Mouse (Mus musculus) hematopoietic multipotent progenitor cell, adult 10-12 weeks (in vitro differentiated cells): ENCODE measurements around the gene Apex1. TPM values are rescaled to one million over a fixed set of nuclear protein-coding genes. Genes with fewer than 3 reads are reported as not detected.

Experiments
- polyA plus RNA-seq: library from polyadenylated mRNA; stranded (reverse); fragments of >175 nt; gene quantifications from 2 replicates; pipeline ENCODE4 v1.2.3, GENCODE M21; 2012; ENCODE audit warnings: low replicate concordance

Apex1 gene
- 20.9 and 45.6 TPM in 2 replicates for polyA plus RNA-seq

DNA sequence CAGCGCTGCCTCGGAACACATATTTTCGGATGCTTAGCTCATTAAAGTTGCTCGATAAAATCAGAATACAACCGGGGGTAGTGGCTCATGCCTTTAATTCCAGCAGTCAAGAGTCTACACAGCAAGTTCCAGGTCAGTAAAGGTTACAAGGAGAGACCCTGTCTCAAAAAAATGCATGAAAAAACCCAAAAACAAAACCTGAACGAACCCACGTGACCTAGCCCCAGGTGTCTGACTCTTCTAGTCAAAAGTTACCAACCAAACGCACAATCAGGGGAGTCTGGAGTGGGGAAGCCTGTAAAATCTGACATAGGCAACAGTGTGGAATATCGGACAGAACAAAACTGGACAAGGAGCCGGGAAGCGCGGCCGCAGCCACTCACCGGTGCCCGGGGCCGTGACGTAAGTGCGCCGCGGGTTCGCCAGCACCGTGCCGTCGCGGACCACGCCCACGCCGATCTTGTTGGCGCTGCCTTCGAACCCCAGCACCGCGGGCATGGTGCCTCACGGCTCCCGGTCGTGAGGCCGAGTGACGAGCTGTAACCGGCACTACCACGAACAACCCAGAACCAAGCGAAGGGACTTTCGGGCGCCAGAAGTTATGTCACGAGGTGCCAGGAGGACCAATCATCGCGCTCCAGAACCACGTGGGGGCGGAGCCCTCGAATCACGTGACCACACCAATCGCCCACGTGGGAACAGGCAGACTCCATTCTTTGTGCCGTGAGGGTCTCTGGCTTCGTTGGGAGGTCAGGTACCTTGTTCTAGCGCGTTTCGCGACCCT is at the start of gene Apex1, which contains the start of gene Osgep:
Apex1 (plus strand) TSS at position 688 of the 784 bp plus-strand sequence.
Osgep (minus strand) TSS at position 613 of the 784 bp plus-strand sequence.

GRCm38 (mm10) chr14:50897374-50897765 is 27.4 kb upstream of the Apex1 start, which contains the start of gene Klhl33:
Gene Klhl33, minus strand, starts transcription at chr14:50897507.

DNA sequence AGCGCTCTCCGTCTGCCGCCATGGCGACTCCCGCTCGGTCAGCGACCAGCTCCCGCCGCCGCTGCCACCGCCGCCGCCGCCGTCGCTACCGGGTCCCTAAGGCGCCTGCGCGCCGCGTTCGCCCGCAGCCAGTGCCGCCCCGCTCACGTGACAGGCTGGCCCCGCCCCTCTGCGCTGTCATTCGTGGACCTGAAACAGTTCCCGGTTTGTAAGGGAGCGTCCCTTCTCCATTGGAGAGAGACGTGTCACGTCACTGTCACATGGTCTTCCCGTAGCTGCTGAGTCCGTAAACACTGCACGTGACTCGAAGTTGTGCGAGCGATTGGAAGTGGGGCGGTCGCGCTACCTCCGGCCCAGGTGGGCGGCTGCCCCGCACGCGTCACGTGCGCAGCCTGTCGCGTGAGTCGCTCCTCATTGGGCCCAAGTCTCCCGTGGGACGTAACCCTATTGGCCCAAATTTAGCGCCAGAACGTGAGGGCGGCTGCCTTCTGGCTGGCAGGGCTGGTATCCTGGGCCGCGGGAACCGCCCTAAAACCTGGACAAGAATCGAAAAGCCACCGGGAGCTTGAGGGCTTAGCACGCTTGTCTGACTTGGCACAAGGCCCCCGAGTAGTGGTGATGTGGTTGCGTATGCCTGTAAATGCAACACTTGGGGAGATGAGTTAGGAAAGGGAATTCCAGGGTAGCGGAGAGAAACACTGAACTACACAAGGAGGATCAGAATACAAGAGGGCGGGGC is 6.2 kb downstream of the Apex1 start, which contains the start of the genes Pip4p1 and Pnp:
Pip4p1 (minus strand) TSS at position 103 of the 739 bp plus-strand sequence.
Pnp (plus strand) TSS at position 329 of the 739 bp plus-strand sequence.

GRCm38 (mm10) chr14:50943932-50944667 is 19.3 kb downstream of the Apex1 start, which contains the start of gene Gm49342:
Gene Gm49342, plus strand, starts transcription at chr14:50944517.

GRCm38 (mm10) chr14:50955942-50956508 is 31.3 kb downstream of the Apex1 start, which contains the start of gene Pnp2:
Gene Pnp2, plus strand, starts transcription at chr14:50955992.

Other genes starting within 250 kb of the Apex1 start
- not detected in 2 replicates for gene Olfr747, start 231.8 kb upstream of the Apex1 start, polyA plus RNA-seq
- not detected in 2 replicates for gene Olfr748, start 217.6 kb upstream of the Apex1 start, polyA plus RNA-seq
- not detected in 2 replicates for gene Olfr749, start 179.9 kb upstream of the Apex1 start, polyA plus RNA-seq
- 9.5 and 54.2 TPM in 2 replicates for gene Ttc5, start 139.4 kb upstream of the Apex1 start, polyA plus RNA-seq
- 0.25 TPM in 1 of 2 replicates, not detected in the other for gene Ccnb1ip1, start 117.2 kb upstream of the Apex1 start, polyA plus RNA-seq
- gene Parp2, start 117.1 kb upstream of the Apex1 start, polyA plus RNA-seq = 3.1 and 4.2 TPM in 2 replicates
- 8.1 and 9.7 TPM in 2 replicates for gene Tep1, start 54.4 kb upstream of the Apex1 start, polyA plus RNA-seq
- gene Klhl33, start 27.5 kb upstream of the Apex1 start, polyA plus RNA-seq = 0.11 and 0.61 TPM in 2 replicates
- 23.9 and 61.6 TPM in 2 replicates for gene Osgep, start 75 bp upstream of the Apex1 start, polyA plus RNA-seq
- gene Pip4p1, start 5.9 kb downstream of the Apex1 start, polyA plus RNA-seq = 151 and 508 TPM in 2 replicates
- 1.7 and 1.8 TPM in 2 replicates for gene Pnp, start 6.1 kb downstream of the Apex1 start, polyA plus RNA-seq
- 1.7 TPM in 1 of 2 replicates, not detected in the other for gene Gm49342, start 19.5 kb downstream of the Apex1 start, polyA plus RNA-seq
- not detected in 2 replicates for gene Pnp2, start 31.0 kb downstream of the Apex1 start, polyA plus RNA-seq
- not detected in 2 replicates for gene Rnase10, start 82.8 kb downstream of the Apex1 start, polyA plus RNA-seq
- not detected in 2 replicates for gene Rnase9, start 116.9 kb downstream of the Apex1 start, polyA plus RNA-seq
- gene Rnase11, start 125.2 kb downstream of the Apex1 start, polyA plus RNA-seq = not detected in 2 replicates
- gene Rnase12, start 132.7 kb downstream of the Apex1 start, polyA plus RNA-seq = 0.40 TPM in 1 of 2 replicates, not detected in the other
- not detected in 2 replicates for gene Olfr750, start 149.5 kb downstream of the Apex1 start, polyA plus RNA-seq
- 0.76 and 1.6 TPM in 2 replicates for gene Rnase4, start 166.1 kb downstream of the Apex1 start, polyA plus RNA-seq
- 0.21 TPM in 1 of 2 replicates, not detected in the other for gene Ang, start 166.2 kb downstream of the Apex1 start, polyA plus RNA-seq
- gene Eddm3b, start 189.5 kb downstream of the Apex1 start, polyA plus RNA-seq = not detected in 2 replicates
- gene Rnase6, start 198.9 kb downstream of the Apex1 start, polyA plus RNA-seq = 7.7 and 15.1 TPM in 2 replicates
- gene Rnase1, start 221.8 kb downstream of the Apex1 start, polyA plus RNA-seq = not detected in 2 replicates
- gene Rnase2b, start 237.3 kb downstream of the Apex1 start, polyA plus RNA-seq = not detected in 2 replicates